8 mouse cellular contexts compared by ENCODE assay signal in the genomic region with DNA sequence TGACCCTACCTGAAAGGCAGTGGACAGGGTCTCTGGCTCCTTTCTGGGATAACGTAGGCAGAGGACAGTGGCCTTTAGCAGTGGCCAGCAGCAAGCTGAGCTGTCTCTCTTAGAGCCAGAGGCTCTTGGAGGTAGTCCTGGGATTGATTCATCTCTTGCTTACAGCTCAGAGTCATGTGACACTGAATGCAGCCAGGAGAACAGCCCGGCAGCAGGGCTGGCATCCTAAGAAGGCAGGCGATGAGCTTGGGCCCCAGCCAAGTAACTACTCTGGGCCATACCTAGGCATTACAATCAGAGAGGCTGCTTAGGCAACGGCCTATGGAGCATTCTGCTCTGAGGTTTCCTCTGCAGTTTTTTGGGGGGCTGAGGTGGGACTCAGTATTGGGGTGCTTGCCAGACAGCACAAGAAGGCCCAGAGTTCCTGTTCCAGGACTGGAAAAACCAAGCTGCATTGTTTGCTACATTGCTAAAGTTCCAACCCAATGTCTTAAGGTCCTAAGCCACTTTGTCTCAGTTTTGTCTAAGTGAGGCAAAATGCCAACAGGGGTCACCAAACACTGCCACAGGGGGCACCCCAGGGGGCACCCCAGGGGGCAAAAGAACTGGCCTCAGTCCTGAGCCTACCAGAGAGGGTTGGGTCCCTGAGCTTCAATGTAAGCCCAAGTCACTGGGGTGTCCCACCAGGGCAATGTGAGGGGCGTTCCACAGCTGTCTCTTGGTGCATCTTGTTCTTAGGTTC. TPM values are rescaled to one million over a fixed set of nuclear protein-coding genes. Genes with fewer than 3 reads are reported as not detected.
DNase-seq lines count a peak whose midpoint lies in the region; ATAC-seq and TF ChIP-seq lines count a peak whose summit lies in the region.
"Had no signal": no experiment of that assay in that cellular context is flagged by ENCODE, and none has a peak within 500 bp of the region (broad histone marks: within the 10 kb centered on the region; RNA-seq: fewer than 3 reads in every experiment).

No protein-coding gene starts in this region.

- H3K4me2 ChIP-seq in midbrain, embryonic 14.5 days (ENCODE audit: low read length): no peak overlapping the region
- H3K4me2 ChIP-seq in heart, postnatal 0 days (ENCODE audit: low read depth, low read length): no peak overlapping the region

- DNase-seq in midbrain, embryonic 14.5 days: peak; percentile 64
- no peak for DNase-seq in midbrain, embryonic 10.5 days (ENCODE audit: low spot score)
- peak; percentile 93 for DNase-seq in cerebellum, adult 11-12 months
- DNase-seq in heart, postnatal 0 days (ENCODE audit: low spot score): peak; percentile 39
- peak; percentile 77 for DNase-seq in right cerebral cortex, postnatal 25 days
- DNase-seq in B cell, adult 2 months: no peak
- no peak for DNase-seq in retina, postnatal 1 day

- H3K9ac ChIP-seq in midbrain, embryonic 14.5 days (replicated peaks; ENCODE audit: low read length): no peak overlapping the region
- H3K9ac ChIP-seq in heart, postnatal 0 days (replicated peaks; ENCODE audit: low read depth, low read length): no peak overlapping the region

- no peak overlapping the region for H3K27ac ChIP-seq in midbrain, embryonic 14.5 days (replicated peaks; ENCODE audit: low read depth, low read length)
- no peak overlapping the region for H3K27ac ChIP-seq in midbrain, embryonic 10.5 days (replicated peaks)
- no peak overlapping the region for H3K27ac ChIP-seq in heart, postnatal 0 days (ENCODE audit: low read depth)
- H3K27ac ChIP-seq: kidney, postnatal 0 days had no signal

- no peaks in the 10 kb centered on the region; the same call in 1 of the 2 replicates for H3K27me3 ChIP-seq in midbrain, embryonic 14.5 days (ENCODE audit: control insufficient read depth, insufficient read depth, low read length)
- H3K27me3 ChIP-seq in midbrain, embryonic 10.5 days (ENCODE audit: low read depth, poor library complexity, severe bottlenecking): peaks cover 72% of the 10 kb centered on the region
- H3K27me3 ChIP-seq in heart, postnatal 0 days (ENCODE audit: control insufficient read depth, insufficient read depth, low read length): 0 out of 2 replicates have a peak, but pooled peaks cover 4% of the 10 kb centered on the region

- no peaks in the 10 kb centered on the region for H3K36me3 ChIP-seq in midbrain, embryonic 14.5 days (ENCODE audit: control insufficient read depth, insufficient read depth, low read length)
- H3K36me3 ChIP-seq in midbrain, embryonic 10.5 days: no peaks in the 10 kb centered on the region
- no peaks in the 10 kb centered on the region for H3K36me3 ChIP-seq in heart, postnatal 0 days (replicated peaks; ENCODE audit: control insufficient read depth, insufficient read depth, low read length)

- TF ChIP-seq EP300 in heart, postnatal 0 days (IDR thresholded peaks at IDR 0.05; ENCODE audit: low read depth): no peak

- no peak overlapping the region for H3K4me3 ChIP-seq in midbrain, embryonic 14.5 days (replicated peaks; ENCODE audit: low read depth, low read length)
- no peak overlapping the region for H3K4me3 ChIP-seq in midbrain, embryonic 10.5 days
- H3K4me3 ChIP-seq in heart, postnatal 0 days (ENCODE audit: low read depth, low read length): no peak overlapping the region

- no peaks in the 10 kb centered on the region for H3K9me3 ChIP-seq in midbrain, embryonic 14.5 days (ENCODE audit: control insufficient read depth, low read length)
- no peaks in the 10 kb centered on the region for H3K9me3 ChIP-seq in midbrain, embryonic 10.5 days (replicated peaks)
- H3K9me3 ChIP-seq in heart, postnatal 0 days (replicated peaks; ENCODE audit: control insufficient read depth, low read length): no peaks in the 10 kb centered on the region

- WGBS in midbrain, embryonic 14.5 days: 68% methylated on average over 5 of the region's 5 CpGs
- WGBS in midbrain, embryonic 10.5 days: 81% methylated on average over 5 of the region's 5 CpGs
- 30% methylated on average over 5 of the region's 5 CpGs for WGBS in heart, postnatal 0 days

- no peak for ATAC-seq in midbrain, embryonic 14.5 days (ENCODE audit: low FRiP score, low TSS enrichment)
- ATAC-seq in heart, postnatal 0 days (ENCODE audit: insufficient read depth, low read depth): 0 out of 2 replicates have a peak, but pooled peaks have one; percentile 13

- no peak for TF ChIP-seq CTCF in heart, postnatal 0 days (IDR thresholded peaks at IDR 0.05; ENCODE audit: low read depth)

- peaks cover 32% of the 10 kb centered on the region for H3K4me1 ChIP-seq in midbrain, embryonic 14.5 days (ENCODE audit: control insufficient read depth, insufficient read depth, low read length)
- peaks cover 52% of the 10 kb centered on the region for H3K4me1 ChIP-seq in midbrain, embryonic 10.5 days
- H3K4me1 ChIP-seq in heart, postnatal 0 days (ENCODE audit: control insufficient read depth, insufficient read depth): peaks cover 33% of the 10 kb centered on the region

RNA-seq across cellular contexts. Expression of gene Trhr2, which starts 12.6 kb away (rescaled TPM):
- not detected in 2 replicates for polyA plus RNA-seq in midbrain, embryonic 14.5 days (2014; fragmentation: Nextera tagmentation; extraction: Ambion mirVana)
- polyA plus RNA-seq in midbrain, embryonic 10.5 days (2016; fragmentation: Nextera tagmentation; extraction: Ambion mirVana): not detected in 2 replicates
- total RNA-seq in heart, postnatal 0 days (2014; rRNA removed; ENCODE audit: low replicate concordance): not detected in 2 replicates
- not detected in 2 replicates for polyA plus RNA-seq in heart, postnatal 0 days (2015; fragmentation: Nextera tagmentation; extraction: Ambion mirVana)
- polyA plus RNA-seq: kidney, postnatal 0 days had no signal

RNA-seq across cellular contexts. Expression of gene Zc3h18, which starts 28.4 kb away (rescaled TPM):
- 22.4 and 27.9 TPM in 2 replicates for polyA plus RNA-seq in midbrain, embryonic 14.5 days (2014; fragmentation: Nextera tagmentation; extraction: Ambion mirVana)
- 75.7 and 79.4 TPM in 2 replicates for polyA plus RNA-seq in midbrain, embryonic 10.5 days (2016; fragmentation: Nextera tagmentation; extraction: Ambion mirVana)
- 8.4 and 23.1 TPM in 2 replicates for total RNA-seq in heart, postnatal 0 days (2014; rRNA removed; ENCODE audit: low replicate concordance)
- 13.9 and 14.4 TPM in 2 replicates for polyA plus RNA-seq in heart, postnatal 0 days (2015; fragmentation: Nextera tagmentation; extraction: Ambion mirVana)

Comparison
In these comparisons a context has a peak if more than half of its experiments do, and no peak if none do; other contexts are left out.
1. DNase-seq: peak in midbrain, embryonic 14.5 days (single experiment), cerebellum, adult 11-12 months (single experiment), heart, postnatal 0 days (single experiment) and right cerebral cortex, postnatal 25 days (single experiment); none in midbrain, embryonic 10.5 days (single experiment), B cell, adult 2 months (0 of 2) and retina, postnatal 1 day (single experiment).